Mouse (Mus musculus) liver, postnatal 0 days (tissue): ENCODE results near the gene Bag6.

Experiments
- CTCF ChIP-seq: sonication (generic); IDR thresholded peaks from 2 replicates; pipeline ENCODE4 v1.5.1; 2016; ENCODE audit warnings: antibody characterized with exemption, low read depth
- EP300 ChIP-seq: IDR thresholded peaks from 2 replicates; pipeline ENCODE4 v1.6.1; 2016; ENCODE audit warnings: antibody characterized with exemption, low read depth, mild to moderate bottlenecking

DNA sequence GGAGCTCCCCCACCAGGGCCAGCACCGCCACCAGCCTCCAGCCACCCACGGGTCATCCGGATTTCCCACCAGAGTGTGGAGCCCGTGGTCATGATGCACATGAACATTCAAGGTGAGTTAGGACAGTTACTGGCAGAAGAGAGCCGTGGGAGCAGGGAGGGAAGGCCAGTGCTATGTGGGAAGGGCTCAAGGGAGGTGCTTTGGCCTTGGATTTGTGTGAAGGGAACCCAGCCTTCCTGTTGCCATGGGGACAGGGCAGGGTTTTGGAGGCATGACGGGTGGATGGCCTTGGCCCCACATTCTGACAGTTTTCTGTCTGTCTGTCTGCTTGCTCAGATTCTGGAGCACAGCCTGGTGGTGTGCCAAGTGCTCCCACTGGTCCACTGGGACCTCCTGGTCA lies 7.0 kb downstream of the Bag6 start:
- TF ChIP-seq CTCF: no peak
- TF ChIP-seq EP300: no peak
